Mouse (Mus musculus): Measurements from ENCODE around the gene Smim4. TPM values are rescaled to one million over a fixed set of nuclear protein-coding genes. Genes with fewer than 3 reads are reported as not detected.

The Smim4 gene
- polyA plus RNA-seq, 1 experiment from 2014 or later = 54.2 TPM

DNA sequence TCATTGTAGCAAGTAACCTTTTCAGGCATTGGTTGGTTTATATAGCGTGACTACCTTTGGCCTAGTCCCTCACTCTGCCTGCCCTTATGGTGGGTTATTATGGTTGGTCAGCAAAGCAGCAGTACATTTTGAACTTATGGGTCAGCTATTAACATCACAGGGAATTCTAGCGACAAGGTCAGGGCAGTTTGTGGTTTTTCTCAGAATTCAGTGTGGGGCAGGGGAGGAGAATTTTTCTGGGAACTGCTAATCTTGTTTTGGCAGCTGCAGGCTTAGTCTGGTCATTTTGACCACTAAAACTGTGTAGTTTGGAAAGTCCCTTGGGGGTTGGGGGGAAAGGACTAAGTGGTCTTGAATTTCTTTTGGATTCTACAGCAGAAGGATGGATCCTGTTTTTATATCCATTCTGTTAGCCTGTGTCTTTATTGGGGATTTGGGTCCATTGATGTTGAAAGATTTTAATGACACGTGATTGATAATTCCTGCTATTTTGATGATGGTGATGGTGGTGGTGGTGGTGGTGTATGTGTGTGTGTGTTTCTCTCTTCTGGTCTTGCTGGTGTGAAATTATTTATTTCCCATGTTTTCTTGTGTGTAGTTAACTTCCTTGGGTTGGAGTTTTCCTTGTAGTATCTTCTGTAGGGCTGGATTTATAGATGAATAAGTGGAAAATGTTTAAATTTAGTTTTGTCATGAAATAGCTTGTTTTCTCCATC is 49.3 kb downstream of the Smim4 start:
- Histone ChIP-seq H3K27me3 (ENCODE audit: low read depth, poor library complexity, severe bottlenecking) (no peaks in the 10 kb centered on the region), H3K9me3 (replicated peaks) (no peaks in the 10 kb centered on the region), H3K27ac (no peak overlapping the region), H3K4me1 (no peaks in the 10 kb centered on the region), H3K36me3 (peaks cover 96% of the 10 kb centered on the region), H3K4me3 (no peak overlapping the region)
- 94% methylated on average over 3 of the region's 3 CpGs for WGBS
- DNase-seq (ENCODE audit: low spot score) = no peak

DNA sequence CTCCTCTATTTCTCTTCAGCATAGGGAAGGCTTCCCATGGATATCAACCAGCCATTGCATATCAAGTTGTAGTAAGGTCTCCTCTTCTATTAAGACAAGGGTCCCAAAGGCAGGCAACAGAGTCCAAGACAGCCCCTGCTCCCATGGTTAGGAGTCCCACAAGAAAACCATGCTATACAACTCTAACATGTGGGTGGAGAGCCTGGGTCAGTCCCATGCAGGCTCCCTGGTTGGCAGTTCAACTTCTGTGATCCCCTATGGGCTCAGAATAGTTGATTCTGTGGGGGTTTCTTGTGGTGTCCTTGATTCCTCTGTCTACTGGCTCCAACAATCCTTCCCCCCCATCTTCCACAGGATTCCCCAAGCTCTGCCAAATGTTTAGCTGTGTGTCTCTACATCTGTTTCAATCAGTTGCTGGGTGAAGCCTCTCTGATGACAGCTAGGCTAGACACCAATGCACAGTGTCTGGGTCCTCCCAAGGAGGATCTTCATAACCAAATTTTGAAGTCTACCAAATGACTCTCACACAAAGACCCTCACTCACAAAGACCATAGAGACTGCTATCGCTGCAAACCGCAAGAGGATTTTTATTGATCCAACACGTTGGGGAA is 50.1 kb downstream of the Smim4 start:
- no peak overlapping the region for H3K4me3 ChIP-seq
- H3K9me3 ChIP-seq (replicated peaks) = no peaks in the 10 kb centered on the region
- H3K36me3 ChIP-seq = peaks cover 96% of the 10 kb centered on the region
- WGBS = 99% methylated on average over 3 of the region's 3 CpGs
- no peaks in the 10 kb centered on the region for H3K27me3 ChIP-seq (ENCODE audit: low read depth, poor library complexity, severe bottlenecking)
- H3K27ac ChIP-seq = no peak overlapping the region
- H3K4me1 ChIP-seq = no peaks in the 10 kb centered on the region
- no peak for DNase-seq (ENCODE audit: low spot score)

DNA sequence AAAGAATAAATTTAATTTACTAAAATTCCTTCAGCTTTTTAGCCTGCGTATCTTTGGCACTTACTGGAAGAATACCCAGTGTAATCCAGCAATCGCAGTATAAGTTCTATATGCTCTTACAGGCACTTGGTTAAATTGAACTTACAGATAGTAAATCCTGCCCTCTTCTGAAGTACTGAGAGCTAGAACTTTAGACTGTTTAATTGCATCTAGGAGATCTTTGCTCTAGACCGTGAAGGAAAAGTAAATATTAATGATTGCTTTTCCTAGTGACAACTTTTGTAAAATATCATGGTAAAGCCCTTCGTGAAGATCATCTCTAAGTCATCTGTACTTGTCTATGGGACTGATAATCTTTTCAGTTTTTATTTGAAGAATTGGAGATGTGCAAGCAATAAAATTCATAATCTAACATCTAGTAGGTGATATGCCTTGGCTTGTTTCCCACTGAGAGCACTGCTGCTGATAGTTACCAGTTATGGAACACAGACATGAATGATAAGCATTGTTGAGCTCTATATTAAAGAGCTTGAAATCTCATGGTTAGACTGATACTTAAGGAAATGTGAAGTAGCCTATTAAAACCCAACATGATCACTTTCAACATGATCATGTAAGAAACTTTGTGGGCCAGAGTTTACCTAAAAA is 59.5 kb downstream of the Smim4 start:
- Histone ChIP-seq H3K4me3 (no peak overlapping the region), H3K27ac (no peak overlapping the region), H3K27me3 (ENCODE audit: low read depth, poor library complexity, severe bottlenecking) (no peaks in the 10 kb centered on the region), H3K4me1 (no peaks in the 10 kb centered on the region), H3K9me3 (replicated peaks) (no peaks in the 10 kb centered on the region), H3K36me3 (peaks cover 96% of the 10 kb centered on the region)
- DNase-seq (ENCODE audit: low spot score) = no peak
- WGBS = 97% methylated on average over 4 of the region's 4 CpGs

GRCm38 (mm10) chr14:31062277-31062676 is 66.5 kb downstream of the Smim4 start:
- no peak for DNase-seq (ENCODE audit: low spot score)
- no peak overlapping the region for H3K4me3 ChIP-seq
- H3K4me1 ChIP-seq = no peaks in the 10 kb centered on the region
- H3K9me3 ChIP-seq (replicated peaks) = no peaks in the 10 kb centered on the region
- peaks cover 97% of the 10 kb centered on the region for H3K36me3 ChIP-seq
- no peaks in the 10 kb centered on the region for H3K27me3 ChIP-seq (ENCODE audit: low read depth, poor library complexity, severe bottlenecking)
- whole genome bisulfite sequencing = 78% methylated on average over 1 of the region's 1 CpGs
- H3K27ac ChIP-seq = no peak overlapping the region

DNA sequence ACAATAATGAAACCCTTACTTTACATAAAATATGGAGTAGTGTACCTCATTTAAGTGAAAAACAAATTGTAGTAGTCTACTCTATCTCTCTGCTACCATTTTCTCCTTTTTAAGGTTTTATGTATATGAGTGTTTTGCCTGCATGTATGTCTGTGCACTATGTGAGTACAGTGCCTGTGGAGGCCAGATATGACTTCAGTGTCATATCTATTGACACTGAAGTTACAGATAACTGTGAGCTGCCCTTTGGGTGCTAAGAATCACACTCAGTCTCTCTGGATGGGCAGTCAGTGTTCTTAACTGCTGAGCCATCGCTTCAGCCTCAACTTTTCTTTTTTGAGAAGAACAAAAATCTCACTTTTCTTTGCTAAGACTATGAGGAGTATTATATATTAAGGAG is 82.9 kb downstream of the Smim4 start:
- no peaks in the 10 kb centered on the region for H3K9me3 ChIP-seq (replicated peaks)
- 98% methylated on average over 1 of the region's 1 CpGs for WGBS

GRCm38 (mm10) chr14:31045296-31045695 is 83.5 kb downstream of the Smim4 start:
- H3K9me3 ChIP-seq (replicated peaks) = no peaks in the 10 kb centered on the region
- H3K27ac ChIP-seq = no peak overlapping the region
- H3K36me3 ChIP-seq = peaks cover 99% of the 10 kb centered on the region
- no peak overlapping the region for H3K4me3 ChIP-seq
- no peak for DNase-seq (ENCODE audit: low spot score)
- 94% methylated on average over 5 of the region's 5 CpGs for WGBS
- H3K27me3 ChIP-seq (ENCODE audit: low read depth, poor library complexity, severe bottlenecking) = no peaks in the 10 kb centered on the region
- H3K4me1 ChIP-seq = no peaks in the 10 kb centered on the region

More for the DNA sequence above, 82.9 kb downstream of the Smim4 start:
- H3K4me3 ChIP-seq = no peak overlapping the region
- no peak overlapping the region for H3K27ac ChIP-seq
- no peak for DNase-seq (ENCODE audit: low spot score)
- H3K4me1 ChIP-seq = no peaks in the 10 kb centered on the region
- peaks cover 99% of the 10 kb centered on the region for H3K36me3 ChIP-seq
- H3K27me3 ChIP-seq (ENCODE audit: low read depth, poor library complexity, severe bottlenecking) = no peaks in the 10 kb centered on the region

Other genes with a start within 250 kb of the Smim4 start
- gene Mustn1, start 249.8 kb downstream of the Smim4 start, polyA plus RNA-seq (2016; fragmentation: Nextera tagmentation; extraction: Ambion mirVana) = 0.28 and 0.30 TPM in 2 replicates
- gene Itih4, start 242.5 kb downstream of the Smim4 start, polyA plus RNA-seq (2016; fragmentation: Nextera tagmentation; extraction: Ambion mirVana) = not detected in 2 replicates
- not detected in 2 replicates for gene Itih3, start 205.2 kb downstream of the Smim4 start, polyA plus RNA-seq (2016; fragmentation: Nextera tagmentation; extraction: Ambion mirVana)
- not detected in 2 replicates for gene Itih1, start 185.7 kb downstream of the Smim4 start, polyA plus RNA-seq (2016; fragmentation: Nextera tagmentation; extraction: Ambion mirVana)
- 19.7 and 19.8 TPM in 2 replicates for gene Nek4, start 177.6 kb downstream of the Smim4 start, polyA plus RNA-seq (2016; fragmentation: Nextera tagmentation; extraction: Ambion mirVana)
- 28.4 and 38.2 TPM in 2 replicates for gene Glt8d1, start 127.6 kb downstream of the Smim4 start, polyA plus RNA-seq (2016; fragmentation: Nextera tagmentation; extraction: Ambion mirVana)
- gene Spcs1, start 127.3 kb downstream of the Smim4 start, polyA plus RNA-seq (2016; fragmentation: Nextera tagmentation; extraction: Ambion mirVana) = 259 and 262 TPM in 2 replicates
- 143 and 186 TPM in 2 replicates for gene Pbrm1, start 109.8 kb downstream of the Smim4 start, polyA plus RNA-seq (2016; fragmentation: Nextera tagmentation; extraction: Ambion mirVana)
- 135 and 173 TPM in 2 replicates for gene Gnl3, start 109.8 kb downstream of the Smim4 start, polyA plus RNA-seq (2016; fragmentation: Nextera tagmentation; extraction: Ambion mirVana)
- 638 and 656 TPM in 2 replicates for gene Nt5dc2, start 2.1 kb upstream of the Smim4 start, polyA plus RNA-seq (2016; fragmentation: Nextera tagmentation; extraction: Ambion mirVana)
- 14.2 and 14.5 TPM in 2 replicates for gene Stab1, start 39.7 kb upstream of the Smim4 start, polyA plus RNA-seq (2016; fragmentation: Nextera tagmentation; extraction: Ambion mirVana)
- gene Tnnc1, start 79.4 kb upstream of the Smim4 start, polyA plus RNA-seq (2016; fragmentation: Nextera tagmentation; extraction: Ambion mirVana) = 2.7 and 3.8 TPM in 2 replicates
- 491 and 543 TPM in 2 replicates for gene Nisch, start 88.0 kb upstream of the Smim4 start, polyA plus RNA-seq (2016; fragmentation: Nextera tagmentation; extraction: Ambion mirVana)
- 0.51 and 0.73 TPM in 2 replicates for gene Sema3g, start 88.9 kb upstream of the Smim4 start, polyA plus RNA-seq (2016; fragmentation: Nextera tagmentation; extraction: Ambion mirVana)
- 11.3 and 11.7 TPM in 2 replicates for gene Phf7, start 122.4 kb upstream of the Smim4 start, polyA plus RNA-seq (2016; fragmentation: Nextera tagmentation; extraction: Ambion mirVana)
- gene Bap1, start 122.5 kb upstream of the Smim4 start, polyA plus RNA-seq (2016; fragmentation: Nextera tagmentation; extraction: Ambion mirVana) = 133 and 148 TPM in 2 replicates
- 3.6 and 5.6 TPM in 2 replicates for gene Dnah1, start 194.9 kb upstream of the Smim4 start, polyA plus RNA-seq (2016; fragmentation: Nextera tagmentation; extraction: Ambion mirVana)
- 22.8 and 31.1 TPM in 2 replicates for gene Capn7, start 207.7 kb upstream of the Smim4 start, polyA plus RNA-seq (2016; fragmentation: Nextera tagmentation; extraction: Ambion mirVana)

Data from limb, embryonic 10.5 days (tissue).